Mouse (Mus musculus): ENCODE measurements around the gene Gpr152.

GRCm38 (mm10) chr19:4095802-4096201 lies 43.8 kb upstream of the Gpr152 start:
- TF ChIP-seq CTCF (IDR thresholded peaks at IDR 0.05; ENCODE audit: insufficient read depth, low read depth, low read length) (no peak), POLR2A (IDR thresholded peaks at IDR 0.05; ENCODE audit: insufficient read depth, low read depth, low read length) (no peak)

Data from olfactory bulb, adult 2 months (tissue).